Mouse (Mus musculus): ENCODE data around the gene Prss21. TPM values are rescaled to one million over a fixed set of nuclear protein-coding genes. Genes with fewer than 3 reads are reported as not detected.

Gene Prss21
- total and polyA plus RNA-seq, 2 experiments from 2014 or later, result not detected

Small RNAs within 50 kb of the gene (microRNA-seq; reads per million reads assigned to microRNA genes)
- gene Mir5125, result 0.39 to 0.85 reads per million in 2 experiments

Other genes with a start within 250 kb of the Prss21 start
- gene Mmp25, start 222.8 kb upstream of the Prss21 start, total RNA-seq (2014; rRNA removed), result 0.31 and 0.48 TPM in 2 replicates
- 0.91 and 1.1 TPM in 2 replicates for gene Mmp25, start 222.8 kb upstream of the Prss21 start, polyA plus RNA-seq (2015; fragmentation: Nextera tagmentation; extraction: Ambion mirVana)
- gene Bicdl2, start 207.6 kb upstream of the Prss21 start, total RNA-seq (2014; rRNA removed), result 0.14 TPM in 1 of 2 replicates, not detected in the other
- gene Bicdl2, start 207.6 kb upstream of the Prss21 start, polyA plus RNA-seq (2015; fragmentation: Nextera tagmentation; extraction: Ambion mirVana), result 0.12 TPM in 1 of 2 replicates, not detected in the other
- 82.3 and 84.6 TPM in 2 replicates for gene Hcfc1r1, start 194.5 kb upstream of the Prss21 start, total RNA-seq (2014; rRNA removed)
- gene Hcfc1r1, start 194.5 kb upstream of the Prss21 start, polyA plus RNA-seq (2015; fragmentation: Nextera tagmentation; extraction: Ambion mirVana), result 198 and 215 TPM in 2 replicates
- gene Thoc6, start 194.2 kb upstream of the Prss21 start, total RNA-seq (2014; rRNA removed), result 14.7 and 18.2 TPM in 2 replicates
- gene Thoc6, start 194.2 kb upstream of the Prss21 start, polyA plus RNA-seq (2015; fragmentation: Nextera tagmentation; extraction: Ambion mirVana), result 18.0 and 21.1 TPM in 2 replicates
- 1.4 and 3.9 TPM in 2 replicates for gene Tnfrsf12a, start 190.6 kb upstream of the Prss21 start, total RNA-seq (2014; rRNA removed)
- gene Tnfrsf12a, start 190.6 kb upstream of the Prss21 start, polyA plus RNA-seq (2015; fragmentation: Nextera tagmentation; extraction: Ambion mirVana), result 2.0 and 3.6 TPM in 2 replicates
- 0.31 and 1.8 TPM in 2 replicates for gene Cldn6, start 188.8 kb upstream of the Prss21 start, total RNA-seq (2014; rRNA removed)
- gene Cldn6, start 188.8 kb upstream of the Prss21 start, polyA plus RNA-seq (2015; fragmentation: Nextera tagmentation; extraction: Ambion mirVana), result 0.39 and 0.76 TPM in 2 replicates
- 0.54 TPM in 1 of 2 replicates, not detected in the other for gene Cldn9, start 184.0 kb upstream of the Prss21 start, total RNA-seq (2014; rRNA removed)
- 0.25 and 0.62 TPM in 2 replicates for gene Cldn9, start 184.0 kb upstream of the Prss21 start, polyA plus RNA-seq (2015; fragmentation: Nextera tagmentation; extraction: Ambion mirVana)
- gene 1520401A03Rik, start 145.3 kb upstream of the Prss21 start, total RNA-seq (2014; rRNA removed), result not detected in 2 replicates
- gene 1520401A03Rik, start 145.3 kb upstream of the Prss21 start, polyA plus RNA-seq (2015; fragmentation: Nextera tagmentation; extraction: Ambion mirVana), result not detected in 2 replicates
- gene Pkmyt1, start 141.7 kb upstream of the Prss21 start, total RNA-seq (2014; rRNA removed), result 9.1 and 16.3 TPM in 2 replicates
- gene Pkmyt1, start 141.7 kb upstream of the Prss21 start, polyA plus RNA-seq (2015; fragmentation: Nextera tagmentation; extraction: Ambion mirVana), result 14.1 and 14.5 TPM in 2 replicates
- 51.9 and 54.9 TPM in 2 replicates for gene Paqr4, start 127.2 kb upstream of the Prss21 start, total RNA-seq (2014; rRNA removed)
- gene Paqr4, start 127.2 kb upstream of the Prss21 start, polyA plus RNA-seq (2015; fragmentation: Nextera tagmentation; extraction: Ambion mirVana), result 48.8 and 56.9 TPM in 2 replicates
- 0.38 and 0.90 TPM in 2 replicates for gene Kremen2, start 122.2 kb upstream of the Prss21 start, total RNA-seq (2014; rRNA removed)
- 0.23 and 0.82 TPM in 2 replicates for gene Kremen2, start 122.2 kb upstream of the Prss21 start, polyA plus RNA-seq (2015; fragmentation: Nextera tagmentation; extraction: Ambion mirVana)
- gene Flywch1, start 96.5 kb upstream of the Prss21 start, total RNA-seq (2014; rRNA removed), result 167 and 189 TPM in 2 replicates
- gene Flywch1, start 96.5 kb upstream of the Prss21 start, polyA plus RNA-seq (2015; fragmentation: Nextera tagmentation; extraction: Ambion mirVana), result 117 and 135 TPM in 2 replicates
- 55.0 and 69.2 TPM in 2 replicates for gene Flywch2, start 82.0 kb upstream of the Prss21 start, total RNA-seq (2014; rRNA removed)
- 77.4 and 79.2 TPM in 2 replicates for gene Flywch2, start 82.0 kb upstream of the Prss21 start, polyA plus RNA-seq (2015; fragmentation: Nextera tagmentation; extraction: Ambion mirVana)
- 106 and 147 TPM in 2 replicates for gene Srrm2, start 77.5 kb upstream of the Prss21 start, total RNA-seq (2014; rRNA removed)
- gene Srrm2, start 77.5 kb upstream of the Prss21 start, polyA plus RNA-seq (2015; fragmentation: Nextera tagmentation; extraction: Ambion mirVana), result 218 and 384 TPM in 2 replicates
- gene Elob, start 38.9 kb upstream of the Prss21 start, total RNA-seq (2014; rRNA removed), result 1,186 and 1,488 TPM in 2 replicates
- gene Elob, start 38.9 kb upstream of the Prss21 start, polyA plus RNA-seq (2015; fragmentation: Nextera tagmentation; extraction: Ambion mirVana), result 1,394 and 1,814 TPM in 2 replicates
- not detected in 2 replicates for gene Prss33, start 32.0 kb upstream of the Prss21 start, total RNA-seq (2014; rRNA removed)
- gene Prss33, start 32.0 kb upstream of the Prss21 start, polyA plus RNA-seq (2015; fragmentation: Nextera tagmentation; extraction: Ambion mirVana), result not detected in 2 replicates
- 0.57 TPM in 1 of 2 replicates, not detected in the other for gene Prss32, start 24.2 kb upstream of the Prss21 start, total RNA-seq (2014; rRNA removed)
- 0.20 and 0.30 TPM in 2 replicates for gene Prss32, start 24.2 kb upstream of the Prss21 start, polyA plus RNA-seq (2015; fragmentation: Nextera tagmentation; extraction: Ambion mirVana)
- 0.31 and 1.0 TPM in 2 replicates for gene Prss41, start 23.9 kb upstream of the Prss21 start, total RNA-seq (2014; rRNA removed)
- gene Prss41, start 23.9 kb upstream of the Prss21 start, polyA plus RNA-seq (2015; fragmentation: Nextera tagmentation; extraction: Ambion mirVana), result 1.0 and 1.3 TPM in 2 replicates
- gene Dcpp1, start 12.8 kb downstream of the Prss21 start, total RNA-seq (2014; rRNA removed), result not detected in 2 replicates
- not detected in 2 replicates for gene Dcpp1, start 12.8 kb downstream of the Prss21 start, polyA plus RNA-seq (2015; fragmentation: Nextera tagmentation; extraction: Ambion mirVana)
- gene Dcpp2, start 12.8 kb downstream of the Prss21 start, total RNA-seq (2014; rRNA removed), result not detected in 2 replicates
- not detected in 2 replicates for gene Dcpp2, start 12.8 kb downstream of the Prss21 start, polyA plus RNA-seq (2015; fragmentation: Nextera tagmentation; extraction: Ambion mirVana)
- not detected in 2 replicates for gene Dcpp3, start 49.4 kb downstream of the Prss21 start, total RNA-seq (2014; rRNA removed)
- gene Dcpp3, start 49.4 kb downstream of the Prss21 start, polyA plus RNA-seq (2015; fragmentation: Nextera tagmentation; extraction: Ambion mirVana), result not detected in 2 replicates
- not detected in 2 replicates for gene Sbp, start 73.6 kb downstream of the Prss21 start, total RNA-seq (2014; rRNA removed)
- gene Sbp, start 73.6 kb downstream of the Prss21 start, polyA plus RNA-seq (2015; fragmentation: Nextera tagmentation; extraction: Ambion mirVana), result not detected in 2 replicates
- gene Sbpl, start 87.2 kb downstream of the Prss21 start, total RNA-seq (2014; rRNA removed), result not detected in 2 replicates
- not detected in 2 replicates for gene Sbpl, start 87.2 kb downstream of the Prss21 start, polyA plus RNA-seq (2015; fragmentation: Nextera tagmentation; extraction: Ambion mirVana)
- 0.19 TPM in 1 of 2 replicates, not detected in the other for gene Prss30, start 112.5 kb downstream of the Prss21 start, total RNA-seq (2014; rRNA removed)
- 0.13 and 0.53 TPM in 2 replicates for gene Prss30, start 112.5 kb downstream of the Prss21 start, polyA plus RNA-seq (2015; fragmentation: Nextera tagmentation; extraction: Ambion mirVana)
- gene Prss22, start 130.0 kb downstream of the Prss21 start, total RNA-seq (2014; rRNA removed), result not detected in 2 replicates
- 0.10 TPM in 1 of 2 replicates, not detected in the other for gene Prss22, start 130.0 kb downstream of the Prss21 start, polyA plus RNA-seq (2015; fragmentation: Nextera tagmentation; extraction: Ambion mirVana)
- not detected in 2 replicates for gene Prss27, start 170.1 kb downstream of the Prss21 start, total RNA-seq (2014; rRNA removed)
- not detected in 2 replicates for gene Prss27, start 170.1 kb downstream of the Prss21 start, polyA plus RNA-seq (2015; fragmentation: Nextera tagmentation; extraction: Ambion mirVana)
- gene Kctd5, start 205.4 kb downstream of the Prss21 start, total RNA-seq (2014; rRNA removed), result 83.4 and 97.6 TPM in 2 replicates
- gene Kctd5, start 205.4 kb downstream of the Prss21 start, polyA plus RNA-seq (2015; fragmentation: Nextera tagmentation; extraction: Ambion mirVana), result 82.2 and 87.2 TPM in 2 replicates